Mouse (Mus musculus): ENCODE results near the gene Exo5. TPM values are rescaled to one million over a fixed set of nuclear protein-coding genes. Genes with fewer than 3 reads are reported as not detected.

The Exo5 gene
- polyA plus RNA-seq, 1 experiment from 2014 or later, result 39.2 TPM

DNA sequence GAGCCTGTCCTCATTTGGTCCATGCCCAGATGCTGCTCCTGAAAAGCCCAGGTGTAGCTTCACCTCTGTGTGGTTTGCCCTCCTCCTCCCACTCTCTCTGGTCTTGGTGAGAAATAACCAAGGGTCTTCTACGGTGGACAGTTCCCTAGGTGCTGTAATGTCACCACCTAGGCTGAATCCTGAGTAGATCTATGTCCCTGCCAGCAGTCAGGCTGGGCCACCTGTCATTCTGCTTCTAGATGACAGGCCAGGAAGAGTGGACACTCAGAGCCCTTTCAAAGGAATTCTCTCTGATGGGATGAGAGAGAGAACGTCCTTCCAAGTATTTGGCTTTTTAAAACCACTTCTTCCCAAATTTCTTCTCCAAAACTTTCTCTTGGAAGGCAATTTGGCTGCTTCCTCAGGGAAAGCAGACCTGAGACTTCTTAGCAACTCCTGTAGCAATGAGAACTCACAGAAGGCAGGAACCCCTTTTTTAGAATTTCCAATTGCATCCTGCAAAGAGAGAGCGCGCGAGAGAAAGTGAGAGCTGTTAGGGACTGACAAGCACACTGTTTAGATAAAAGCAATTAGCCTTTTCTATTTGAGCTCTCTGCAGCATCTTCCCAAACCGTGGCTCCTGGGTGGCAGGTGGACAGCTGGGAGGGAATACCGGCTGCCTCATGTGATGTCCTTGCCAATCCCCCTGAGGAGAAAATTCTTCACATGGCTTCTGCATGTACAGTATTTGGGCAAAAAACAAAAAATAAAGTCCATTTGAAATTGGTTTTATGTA, 28.8 kb downstream of the Exo5 start:
- Histone ChIP-seq H3K9me3 (no peaks in the 10 kb centered on the region), H3K36me3 (no peaks in the 10 kb centered on the region), H3K27ac (no peak overlapping the region), H3K27me3 (0 out of 2 replicates have a peak, but pooled peaks cover 9% of the 10 kb centered on the region), H3K4me2 (replicated peaks) (no peak overlapping the region), H3K9ac (replicated peaks) (no peak overlapping the region), H3K4me1 (replicated peaks) (peaks cover 5% of the 10 kb centered on the region), H3K4me3 (replicated peaks) (no peak overlapping the region)
- 81% methylated on average over 7 of the region's 7 CpGs for WGBS
- no peak for ATAC-seq

DNA sequence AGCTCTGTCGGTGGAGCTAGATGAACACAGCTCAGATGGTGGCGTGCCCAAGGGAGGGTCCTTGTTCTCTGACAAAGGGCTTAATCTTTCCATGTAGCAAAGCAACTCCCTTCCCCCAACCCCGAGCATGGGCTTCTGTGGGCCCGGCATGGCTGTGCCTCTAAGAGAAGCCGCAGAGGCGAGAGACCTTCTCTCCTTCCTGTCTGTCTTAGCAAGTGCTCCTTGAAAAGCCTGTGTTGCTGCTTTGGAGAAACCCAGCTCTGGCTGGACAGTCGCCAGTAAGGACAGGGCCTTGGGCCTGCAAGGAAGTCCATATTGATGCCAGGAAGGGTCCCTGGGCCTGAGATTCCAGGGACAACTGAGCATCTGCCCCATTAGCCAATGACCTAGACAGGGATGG, 29.6 kb downstream of the Exo5 start:
- H3K27me3 ChIP-seq, result 0 out of 2 replicates have a peak, but pooled peaks cover 9% of the 10 kb centered on the region
- no peak for ATAC-seq
- H3K27ac ChIP-seq, result no peak overlapping the region
- peaks cover 11% of the 10 kb centered on the region for H3K4me1 ChIP-seq (replicated peaks)
- no peaks in the 10 kb centered on the region for H3K36me3 ChIP-seq
- H3K4me3 ChIP-seq (replicated peaks), result no peak overlapping the region
- H3K9ac ChIP-seq (replicated peaks), result no peak overlapping the region
- H3K4me2 ChIP-seq (replicated peaks), result no peak overlapping the region
- H3K9me3 ChIP-seq, result no peaks in the 10 kb centered on the region
- 60% methylated on average over 7 of the region's 7 CpGs for WGBS

DNA sequence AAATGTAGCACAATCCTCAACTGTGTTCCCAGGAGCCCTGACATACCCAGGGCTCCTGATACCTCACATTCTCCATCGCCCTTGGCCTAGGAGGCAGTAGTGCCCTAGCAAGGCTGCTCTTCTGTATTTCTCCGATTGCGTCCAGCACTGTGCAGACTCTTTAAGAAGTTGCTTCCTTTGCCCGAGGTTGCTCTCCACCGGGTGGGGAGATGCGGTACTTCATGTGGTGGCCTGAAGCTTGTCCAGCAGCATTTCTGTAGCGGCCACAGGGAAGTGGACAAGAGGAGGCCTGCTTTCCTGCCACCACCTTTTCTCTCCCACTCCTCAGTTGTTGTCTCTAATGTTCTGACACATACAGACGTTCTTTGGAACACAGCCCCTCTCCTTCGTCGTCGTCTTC, 30.2 kb downstream of the Exo5 start:
- 0 out of 2 replicates have a peak, but pooled peaks cover 9% of the 10 kb centered on the region for H3K27me3 ChIP-seq
- WGBS, result 82% methylated on average over 11 of the region's 11 CpGs
- ATAC-seq, result no peak
- peaks cover 12% of the 10 kb centered on the region for H3K4me1 ChIP-seq (replicated peaks)
- H3K9me3 ChIP-seq, result no peaks in the 10 kb centered on the region
- H3K36me3 ChIP-seq, result no peaks in the 10 kb centered on the region
- H3K9ac ChIP-seq (replicated peaks), result no peak overlapping the region
- H3K27ac ChIP-seq, result no peak overlapping the region
- H3K4me2 ChIP-seq (replicated peaks), result no peak overlapping the region
- H3K4me3 ChIP-seq (replicated peaks), result no peak overlapping the region

DNA sequence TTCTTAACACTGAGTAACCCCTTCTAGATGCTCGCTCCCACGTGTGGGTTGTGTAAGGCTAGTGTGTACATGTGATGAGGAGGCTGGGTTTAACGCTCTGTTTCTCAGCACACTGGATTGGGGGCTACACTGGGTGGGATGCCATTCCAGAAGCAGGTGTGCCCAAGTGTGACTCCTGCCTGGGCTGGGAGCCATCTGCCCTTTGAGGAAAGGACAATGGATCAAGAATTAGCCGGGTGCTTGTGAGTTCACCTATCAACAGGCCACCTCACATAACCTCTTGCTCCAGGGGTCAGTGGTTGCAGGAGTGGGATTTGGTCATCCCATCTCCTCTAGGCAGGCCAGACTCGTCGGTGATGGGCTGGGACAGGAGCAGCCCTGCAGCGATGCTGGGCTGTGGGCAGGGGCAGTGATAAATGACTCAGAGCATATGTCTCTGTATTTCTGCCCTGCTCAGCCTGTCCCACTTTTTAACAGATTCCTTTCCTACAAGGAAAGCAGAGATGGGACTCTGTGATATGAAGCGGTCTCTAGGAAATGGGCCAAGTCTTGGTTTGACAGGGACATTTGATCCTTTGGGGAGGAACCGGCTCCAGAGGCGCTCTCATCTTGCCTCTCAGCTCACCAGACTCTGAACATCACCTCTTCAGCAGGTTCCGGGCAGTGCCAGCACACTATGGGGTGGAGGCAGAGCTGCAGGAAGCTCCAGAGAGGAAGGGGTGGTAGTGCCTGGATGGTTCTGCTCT, 31.0 kb downstream of the Exo5 start:
- no peak overlapping the region for H3K9ac ChIP-seq (replicated peaks)
- WGBS, result 82% methylated on average over 11 of the region's 11 CpGs
- peaks cover 12% of the 10 kb centered on the region for H3K4me1 ChIP-seq (replicated peaks)
- H3K9me3 ChIP-seq, result no peaks in the 10 kb centered on the region
- peaks cover 11% of the 10 kb centered on the region for H3K27me3 ChIP-seq
- H3K4me2 ChIP-seq (replicated peaks), result no peak overlapping the region
- no peak overlapping the region for H3K4me3 ChIP-seq (replicated peaks)
- ATAC-seq, result no peak
- no peaks in the 10 kb centered on the region for H3K36me3 ChIP-seq
- no peak overlapping the region for H3K27ac ChIP-seq

DNA sequence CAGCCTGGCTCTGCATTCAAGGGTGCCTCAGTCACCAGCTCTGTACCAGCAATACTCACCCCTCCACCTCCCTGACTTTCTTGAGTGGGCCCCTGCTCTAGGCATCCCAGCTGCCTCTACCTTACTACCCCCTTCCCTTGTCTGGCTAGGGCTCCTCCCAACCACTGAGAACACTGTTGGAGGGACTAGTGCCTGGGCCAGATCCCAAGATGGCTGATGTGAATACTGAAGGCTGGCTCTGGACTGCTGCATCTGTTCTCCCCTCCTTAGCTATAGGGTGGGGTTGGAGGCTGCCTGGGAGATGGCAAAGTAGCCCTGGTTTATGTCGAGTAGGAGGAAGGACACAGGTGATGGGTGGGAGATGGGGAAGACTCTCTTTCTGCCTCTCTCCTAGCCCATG, 32.3 kb downstream of the Exo5 start:
- H3K4me3 ChIP-seq (replicated peaks), result no peak overlapping the region
- no peaks in the 10 kb centered on the region for H3K36me3 ChIP-seq
- 67% methylated on average over 1 of the region's 1 CpGs for WGBS
- no peaks in the 10 kb centered on the region for H3K9me3 ChIP-seq
- no peak overlapping the region for H3K4me2 ChIP-seq (replicated peaks)
- no peak for ATAC-seq
- peaks cover 12% of the 10 kb centered on the region for H3K4me1 ChIP-seq (replicated peaks)
- H3K27ac ChIP-seq, result no peak overlapping the region
- no peak overlapping the region for H3K9ac ChIP-seq (replicated peaks)
- peaks cover 14% of the 10 kb centered on the region for H3K27me3 ChIP-seq

DNA sequence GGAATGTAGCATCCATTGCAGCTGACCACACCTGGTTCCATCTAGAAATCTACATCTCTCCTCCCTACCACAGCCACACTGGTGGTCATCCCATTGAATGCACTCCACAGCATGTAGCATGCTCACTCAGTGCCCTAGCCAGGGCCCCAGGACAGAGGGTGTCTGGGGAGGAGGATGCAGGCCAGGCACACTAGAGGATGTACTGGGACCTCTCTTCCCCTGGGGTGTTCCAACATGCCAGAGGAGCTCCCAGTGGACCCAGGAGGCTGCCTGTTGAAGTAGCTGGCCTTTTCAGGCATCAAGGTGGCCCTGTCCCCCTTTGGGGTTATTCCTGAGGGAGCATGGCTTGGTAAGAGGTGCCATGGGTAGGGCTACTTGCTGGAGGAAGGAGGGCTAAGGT, 32.9 kb downstream of the Exo5 start:
- Histone ChIP-seq H3K4me1 (replicated peaks) (peaks cover 12% of the 10 kb centered on the region), H3K4me2 (replicated peaks) (no peak overlapping the region), H3K9me3 (no peaks in the 10 kb centered on the region), H3K27ac (no peak overlapping the region), H3K27me3 (peaks cover 19% of the 10 kb centered on the region), H3K36me3 (no peaks in the 10 kb centered on the region), H3K4me3 (replicated peaks) (no peak overlapping the region), H3K9ac (replicated peaks) (no peak overlapping the region)
- no peak for ATAC-seq

DNA sequence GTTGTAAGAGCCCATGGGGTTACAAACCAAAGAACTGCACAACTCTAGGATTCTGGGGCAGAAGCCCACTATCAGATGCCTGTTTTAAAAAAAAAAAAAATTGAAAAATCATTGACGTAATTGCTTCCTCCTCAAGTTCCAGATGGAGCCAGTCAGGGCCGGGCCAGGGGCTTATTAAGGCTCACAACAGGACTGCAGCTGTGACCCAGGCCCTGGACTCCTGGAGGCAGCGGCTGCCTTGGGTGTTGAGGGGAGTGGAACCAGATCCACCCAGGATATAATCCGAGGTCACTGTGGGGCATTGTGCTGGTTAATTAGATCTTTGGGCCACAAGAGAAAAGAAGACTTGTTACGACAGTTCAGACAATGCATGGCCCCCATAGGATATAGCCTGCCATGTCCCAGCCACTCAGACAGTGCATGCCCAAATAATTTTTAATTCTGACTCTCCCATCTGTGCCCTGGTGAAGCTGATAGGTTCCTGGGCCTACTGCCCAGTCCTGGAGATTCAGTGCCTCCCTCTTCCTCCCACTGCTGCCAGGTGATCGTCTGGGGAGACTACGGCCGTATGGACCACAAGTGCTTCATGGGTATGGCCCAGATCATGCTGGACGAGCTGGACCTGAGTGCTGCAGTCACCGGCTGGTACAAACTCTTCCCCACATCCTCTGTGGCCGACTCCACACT, 33.9 kb downstream of the Exo5 start:
- H3K27me3 ChIP-seq, result peaks cover 25% of the 10 kb centered on the region
- H3K4me2 ChIP-seq (replicated peaks), result no peak overlapping the region
- no peaks in the 10 kb centered on the region for H3K36me3 ChIP-seq
- H3K4me3 ChIP-seq (replicated peaks), result no peak overlapping the region
- H3K9me3 ChIP-seq, result no peaks in the 10 kb centered on the region
- H3K4me1 ChIP-seq (replicated peaks), result peaks cover 15% of the 10 kb centered on the region
- 42% methylated on average over 11 of the region's 11 CpGs for WGBS
- H3K27ac ChIP-seq, result peak overlapping the region; percentile 20; the same call in 1 of the 2 replicates
- peak; percentile 59 for ATAC-seq
- no peak overlapping the region for H3K9ac ChIP-seq (replicated peaks)

DNA sequence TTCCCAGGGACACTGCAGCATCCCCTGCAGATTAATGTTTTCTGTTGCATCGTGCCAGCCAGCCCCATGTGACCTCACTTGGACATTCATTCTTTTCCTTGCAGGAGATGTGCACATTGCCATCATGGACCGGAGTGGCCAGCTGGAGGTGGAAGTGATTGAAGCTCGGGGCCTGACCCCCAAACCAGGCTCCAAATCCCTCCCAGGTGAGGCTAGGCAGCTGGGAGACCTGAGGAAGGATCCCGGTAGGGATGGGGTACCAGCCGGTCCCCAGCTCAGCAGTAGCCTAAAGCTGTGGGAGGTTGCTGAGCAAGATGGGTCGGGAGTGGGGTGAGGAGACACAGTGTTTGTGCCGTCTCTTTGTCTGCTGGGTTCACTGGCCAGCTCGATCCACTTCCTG, 35.9 kb downstream of the Exo5 start:
- WGBS, result 71% methylated on average over 8 of the region's 8 CpGs
- Histone ChIP-seq H3K27ac (no peak overlapping the region), H3K27me3 (peaks cover 32% of the 10 kb centered on the region), H3K9me3 (no peaks in the 10 kb centered on the region), H3K9ac (replicated peaks) (no peak overlapping the region), H3K4me2 (replicated peaks) (no peak overlapping the region), H3K4me3 (replicated peaks) (no peak overlapping the region), H3K36me3 (no peaks in the 10 kb centered on the region), H3K4me1 (replicated peaks) (peaks cover 19% of the 10 kb centered on the region)
- ATAC-seq, result no peak

DNA sequence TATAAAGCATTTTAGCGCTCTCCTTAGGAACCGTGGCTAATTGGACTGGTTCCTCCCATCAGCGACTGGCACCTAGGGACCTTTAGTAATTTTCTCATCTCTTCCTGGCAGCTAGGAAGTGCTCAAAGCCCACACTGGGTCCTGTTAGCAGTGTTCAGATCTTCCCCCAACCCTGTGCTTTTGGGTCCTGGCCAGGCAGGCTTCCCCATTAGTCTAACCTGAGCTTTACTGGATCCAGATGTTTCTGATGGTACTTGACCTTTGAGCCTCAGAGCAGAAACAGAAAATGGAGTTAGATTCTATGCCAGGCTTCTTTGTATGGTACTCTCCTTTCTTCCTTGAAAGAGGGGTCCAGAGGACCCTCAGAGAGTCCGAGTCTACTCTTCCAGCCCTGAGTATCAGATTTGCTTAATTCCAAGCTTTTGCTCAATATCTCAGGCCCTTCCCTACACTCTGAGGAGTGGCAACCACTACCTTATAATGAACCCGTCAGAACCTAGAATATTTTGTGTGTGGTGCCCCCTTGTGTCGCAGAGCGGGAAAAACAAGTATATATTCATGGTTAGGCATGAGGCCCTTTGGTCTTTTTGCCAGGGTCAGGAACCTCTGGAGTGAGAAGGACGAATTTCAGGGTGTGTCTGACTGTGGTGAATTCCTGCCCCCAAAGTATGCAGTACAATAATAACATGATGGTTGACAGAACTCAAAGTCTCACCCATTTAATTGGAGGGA, 37.3 kb downstream of the Exo5 start:
- H3K27me3 ChIP-seq, result peaks cover 30% of the 10 kb centered on the region
- peaks cover 27% of the 10 kb centered on the region for H3K4me1 ChIP-seq (replicated peaks)
- WGBS, result 31% methylated on average over 8 of the region's 8 CpGs
- H3K27ac ChIP-seq, result no peak overlapping the region
- no peak overlapping the region for H3K4me2 ChIP-seq (replicated peaks)
- no peak for ATAC-seq
- no peaks in the 10 kb centered on the region for H3K9me3 ChIP-seq
- H3K36me3 ChIP-seq, result no peaks in the 10 kb centered on the region
- H3K4me3 ChIP-seq (replicated peaks), result no peak overlapping the region
- no peak overlapping the region for H3K9ac ChIP-seq (replicated peaks)

DNA sequence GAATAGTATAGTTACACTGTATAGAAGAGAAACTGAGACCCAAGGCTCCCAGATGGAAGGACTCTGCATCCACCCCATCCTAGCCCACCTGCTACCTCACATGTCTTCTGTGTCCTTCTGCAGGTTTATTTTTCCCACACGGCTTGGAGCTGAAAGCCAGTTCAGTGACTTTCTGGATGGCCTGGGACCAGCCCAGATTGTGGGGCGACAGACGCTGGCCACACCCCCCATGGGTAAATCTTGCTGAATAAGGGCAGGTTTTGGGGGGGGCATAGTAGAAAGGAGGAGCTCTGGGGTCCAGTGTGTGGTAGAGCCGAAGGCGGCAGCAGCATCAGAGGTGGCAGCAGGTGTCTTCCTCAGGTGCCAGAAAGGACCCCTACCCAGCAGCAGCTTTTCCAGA, 38.0 kb downstream of the Exo5 start:
- peaks cover 30% of the 10 kb centered on the region for H3K27me3 ChIP-seq
- 87% methylated on average over 5 of the region's 5 CpGs for WGBS

DNA sequence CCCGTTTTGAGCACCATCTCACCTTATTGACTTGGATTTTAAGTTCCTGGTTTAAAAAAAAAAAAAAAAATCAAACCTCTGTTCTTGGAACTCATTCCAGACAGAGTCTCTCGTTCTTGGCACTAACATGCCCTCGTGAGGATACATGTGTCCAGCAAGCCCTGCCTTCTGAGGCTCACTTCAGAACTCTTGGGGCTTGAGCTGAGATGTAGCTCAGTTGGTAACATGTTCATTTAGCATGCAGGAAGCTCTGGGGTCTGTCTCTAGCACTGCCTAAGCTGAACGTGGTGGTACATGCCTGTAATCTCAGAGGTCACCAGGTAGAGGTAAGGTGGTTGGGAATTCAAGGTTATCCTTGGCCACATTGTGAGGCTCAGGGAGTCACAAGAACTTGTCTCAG, 38.7 kb downstream of the Exo5 start:
- Histone ChIP-seq H3K27me3 (peaks cover 30% of the 10 kb centered on the region), H3K36me3 (no peaks in the 10 kb centered on the region), H3K27ac (no peak overlapping the region), H3K9me3 (no peaks in the 10 kb centered on the region), H3K4me3 (replicated peaks) (no peak overlapping the region), H3K9ac (replicated peaks) (no peak overlapping the region), H3K4me1 (replicated peaks) (peaks cover 41% of the 10 kb centered on the region), H3K4me2 (replicated peaks) (no peak overlapping the region)
- ATAC-seq, result no peak
- 37% methylated on average over 4 of the region's 4 CpGs for WGBS

More for the DNA sequence above, 38.0 kb downstream of the Exo5 start:
- no peak overlapping the region for H3K4me3 ChIP-seq (replicated peaks)
- H3K4me1 ChIP-seq (replicated peaks), result peaks cover 34% of the 10 kb centered on the region
- no peaks in the 10 kb centered on the region for H3K36me3 ChIP-seq
- no peak for ATAC-seq
- H3K4me2 ChIP-seq (replicated peaks), result no peak overlapping the region
- no peak overlapping the region for H3K27ac ChIP-seq
- H3K9ac ChIP-seq (replicated peaks), result no peak overlapping the region
- H3K9me3 ChIP-seq, result no peaks in the 10 kb centered on the region

Data from midbrain, embryonic 13.5 days (tissue).